Mouse (Mus musculus): Measurements from ENCODE around the gene Elmo3.
"Not testable (repeated sequence)": the region's sequence is repeated elsewhere in the genome, so short reads cannot be mapped to it uniquely, and the experiment has no call there.

Elmo3 gene

DNA sequence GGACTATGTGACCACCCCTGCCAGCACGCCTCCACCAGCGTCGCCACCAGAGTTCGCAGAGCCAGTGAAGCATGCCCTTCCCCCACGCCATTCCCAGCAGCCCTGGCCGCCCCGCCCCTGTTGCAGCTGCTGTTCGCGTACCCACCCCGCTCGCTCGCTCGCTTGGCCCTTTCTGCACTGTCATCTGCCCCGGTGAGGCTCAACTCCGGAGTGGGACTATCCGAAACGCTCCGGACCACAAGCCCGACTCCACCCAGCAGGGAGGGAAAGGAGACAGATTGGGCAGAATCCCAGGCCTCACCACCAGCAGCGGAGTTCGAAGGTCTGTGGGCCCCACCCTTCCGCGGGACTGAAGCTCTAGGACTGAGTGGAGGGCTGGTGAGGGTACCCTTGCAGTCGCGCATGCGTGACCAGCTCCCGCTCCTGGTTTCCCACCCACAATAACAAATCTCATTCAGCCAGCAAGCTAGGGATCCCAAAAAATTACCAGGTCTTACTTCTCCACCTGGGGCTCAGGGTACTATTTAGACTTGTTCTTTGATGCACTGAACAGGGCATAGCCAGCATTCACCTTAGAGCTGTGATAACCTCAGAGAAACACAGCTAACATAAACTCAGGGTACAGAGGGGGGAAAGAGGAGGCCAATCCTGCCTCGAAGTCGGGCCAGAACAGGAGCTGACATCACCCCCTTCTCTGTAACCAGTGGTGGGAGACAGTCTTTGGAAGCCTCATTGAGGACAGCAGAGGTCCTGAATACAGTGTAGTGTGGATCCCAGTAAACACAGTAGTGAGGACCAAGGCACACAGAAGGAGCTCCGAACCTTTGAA lies 28.9 kb upstream of the Elmo3 start:
- DNase-seq (ENCODE audit: low spot score in 2 of 2), result peak in 1 of 2 experiments; percentile 62

DNA sequence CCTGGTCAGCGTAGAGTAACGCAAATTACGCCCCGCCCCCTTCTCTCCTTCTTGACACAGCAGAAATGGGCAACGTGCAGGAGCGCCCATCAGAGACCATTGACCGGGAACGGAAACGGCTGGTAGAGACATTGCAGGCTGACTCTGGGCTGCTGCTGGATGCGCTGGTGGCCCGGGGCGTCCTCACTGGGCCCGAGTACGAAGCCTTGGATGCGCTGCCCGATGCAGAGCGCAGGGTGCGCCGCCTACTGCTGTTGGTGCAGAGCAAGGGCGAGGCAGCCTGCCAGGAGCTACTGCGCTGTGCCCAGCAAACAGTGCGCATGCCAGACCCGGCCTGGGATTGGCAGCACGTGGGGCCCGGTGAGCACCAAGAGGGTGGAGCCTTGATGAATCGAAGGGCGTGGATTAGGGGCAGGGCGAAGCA lies 26.5 kb upstream of the Elmo3 start:
- DNase-seq (ENCODE audit: low spot score in 2 of 2), result peak; percentile 51 to 79

DNA sequence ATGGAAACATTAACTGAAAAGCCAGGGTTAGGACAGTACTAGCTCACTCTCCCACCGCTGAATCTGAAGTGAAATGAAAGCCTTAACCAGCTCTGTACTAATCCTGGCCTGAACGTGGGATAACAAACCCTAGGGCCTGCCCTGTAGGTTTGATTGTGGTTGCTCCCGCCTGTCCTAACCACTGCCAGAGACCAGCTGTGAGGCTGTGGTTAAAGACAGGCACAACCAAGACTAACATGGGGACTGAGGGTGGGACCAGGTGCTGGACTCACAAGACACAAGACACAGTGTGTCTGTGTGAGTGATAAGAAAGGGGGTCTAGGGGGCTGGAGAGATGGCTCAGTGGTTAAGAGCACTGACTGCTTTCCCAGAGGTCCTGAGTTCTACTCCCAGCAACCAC lies 24.8 kb upstream of the Elmo3 start:
- no peak for DNase-seq (ENCODE audit: low spot score in 2 of 2)

GRCm38 (mm10) chr8:105281821-105282220 lies 23.6 kb upstream of the Elmo3 start:
- DNase-seq (ENCODE audit: low spot score in 2 of 2), result no peak

DNA sequence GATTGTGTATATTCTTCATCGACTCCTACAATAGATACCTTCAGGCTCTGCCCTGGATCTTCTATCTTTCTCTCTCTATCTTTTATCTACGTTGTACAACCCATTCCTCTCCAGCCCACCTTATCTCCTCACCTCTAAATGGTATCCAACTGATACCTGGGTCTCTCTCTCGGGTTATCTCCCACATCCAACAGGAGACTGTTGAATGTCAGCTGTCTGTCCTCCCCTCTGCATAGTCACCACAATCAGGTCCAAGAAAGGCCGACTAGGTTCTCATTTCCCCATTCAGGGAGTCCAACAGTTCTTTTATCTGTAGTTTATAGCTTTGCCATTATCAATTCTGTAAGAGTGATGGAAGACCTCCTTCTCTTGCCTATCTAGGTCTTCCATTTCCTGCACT lies 23.2 kb upstream of the Elmo3 start:
- no peak for DNase-seq (ENCODE audit: low spot score in 2 of 2)

DNA sequence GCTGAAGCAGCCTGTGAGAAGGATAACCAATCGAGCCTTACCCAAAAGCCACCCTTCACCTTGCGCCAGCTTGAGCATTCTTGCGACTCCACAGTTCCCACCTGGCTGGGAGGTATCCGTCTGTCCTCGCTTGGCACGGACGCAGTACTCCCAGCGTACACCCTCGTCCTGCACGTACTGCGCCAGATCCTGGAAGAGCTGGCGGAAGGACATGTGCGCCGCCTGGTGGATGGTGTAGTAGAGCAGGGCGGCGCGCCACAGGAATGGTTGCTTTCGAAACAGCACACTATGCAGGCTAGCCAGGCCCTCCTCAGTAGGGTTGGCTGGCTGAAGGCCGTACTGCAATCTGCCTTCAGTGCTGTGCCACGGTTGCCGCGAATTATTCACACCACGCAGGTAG lies 22.3 kb upstream of the Elmo3 start:
- peak in 1 of 2 experiments; percentile 35 for DNase-seq (ENCODE audit: low spot score in 2 of 2)

DNA sequence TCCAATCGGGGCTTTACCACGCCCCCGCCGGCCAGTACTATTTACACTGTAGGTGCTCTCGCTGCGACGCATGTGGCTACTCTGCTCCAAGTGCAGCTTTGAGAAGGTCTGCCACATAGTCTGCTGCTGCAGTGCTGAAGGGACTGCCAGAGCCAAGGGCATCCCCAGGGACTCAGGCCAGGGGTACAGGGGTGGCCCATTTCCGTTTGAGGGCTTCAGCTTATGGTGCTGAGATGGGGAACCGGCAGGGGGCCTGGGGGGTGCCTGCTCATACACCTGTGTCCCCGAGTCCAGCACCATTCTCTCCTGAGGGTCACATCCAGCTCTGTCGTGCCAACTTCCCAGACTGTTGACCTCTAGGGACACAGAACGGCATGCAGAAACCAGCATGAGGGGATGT lies 19.9 kb upstream of the Elmo3 start:
- DNase-seq (ENCODE audit: low spot score in 2 of 2), result peak in 1 of 2 experiments; percentile 16

DNA sequence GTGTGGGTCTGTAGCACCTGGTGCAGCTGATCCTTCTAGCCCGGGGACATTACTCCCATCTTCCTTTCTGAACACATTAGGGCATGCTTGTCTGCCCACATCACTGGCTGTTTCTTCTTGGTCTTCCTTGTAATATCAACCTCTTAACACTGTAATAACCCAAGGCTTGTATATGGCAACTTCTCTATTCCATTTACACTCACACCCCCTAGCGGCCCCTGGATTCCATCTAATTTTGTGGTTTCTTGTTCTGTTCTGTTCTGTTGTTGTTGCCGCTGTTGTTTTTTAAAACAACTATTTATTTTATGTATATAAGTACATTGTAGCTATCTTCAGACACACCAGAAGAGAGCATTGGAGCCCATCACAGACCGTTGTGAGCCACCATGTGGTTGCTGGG lies 18.5 kb upstream of the Elmo3 start:
- no peak for DNase-seq (ENCODE audit: low spot score in 2 of 2)

GRCm38 (mm10) chr8:105288231-105288630 lies 17.2 kb upstream of the Elmo3 start:
- no peak for DNase-seq (ENCODE audit: low spot score in 2 of 2)

DNA sequence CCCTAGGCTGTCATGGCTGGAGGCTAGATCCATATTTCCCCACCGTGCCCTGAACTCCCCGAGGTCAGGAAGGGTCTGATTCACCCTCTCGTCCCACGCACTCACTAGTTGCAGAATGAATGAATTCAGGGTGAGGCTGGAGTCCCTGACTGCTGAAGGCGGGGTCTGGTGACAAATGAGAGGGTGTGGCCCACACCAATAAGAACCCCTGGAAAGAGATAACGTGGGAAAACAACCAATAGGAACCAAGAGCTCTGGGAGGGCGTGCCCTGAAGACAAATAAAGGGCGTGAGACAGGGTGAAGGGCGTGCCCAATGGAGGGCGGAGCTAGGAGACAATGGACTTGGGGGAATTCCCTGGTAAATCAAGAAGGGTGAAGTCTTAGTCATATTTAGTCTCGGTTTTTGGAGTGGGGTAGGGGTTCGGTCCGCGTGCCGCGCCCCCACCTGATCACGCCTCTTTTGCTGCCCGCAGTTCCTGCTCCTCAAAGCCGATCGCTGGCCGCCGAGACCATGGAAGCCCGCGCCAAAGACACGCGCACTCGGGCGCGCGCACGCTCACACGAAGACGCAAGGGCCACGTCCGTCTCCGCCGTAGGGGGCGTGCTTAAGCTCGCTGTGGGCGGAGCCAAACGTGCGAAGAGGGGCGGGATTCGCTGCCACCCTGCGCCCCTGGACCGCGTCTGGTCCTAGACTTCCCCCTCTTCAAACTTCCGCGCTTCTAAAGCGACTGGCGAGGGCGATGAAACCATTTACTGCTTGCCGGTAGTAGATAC lies 16.3 kb upstream of the Elmo3 start:
- DNase-seq (ENCODE audit: low spot score in 2 of 2), result peak; percentile 89 to 92

DNA sequence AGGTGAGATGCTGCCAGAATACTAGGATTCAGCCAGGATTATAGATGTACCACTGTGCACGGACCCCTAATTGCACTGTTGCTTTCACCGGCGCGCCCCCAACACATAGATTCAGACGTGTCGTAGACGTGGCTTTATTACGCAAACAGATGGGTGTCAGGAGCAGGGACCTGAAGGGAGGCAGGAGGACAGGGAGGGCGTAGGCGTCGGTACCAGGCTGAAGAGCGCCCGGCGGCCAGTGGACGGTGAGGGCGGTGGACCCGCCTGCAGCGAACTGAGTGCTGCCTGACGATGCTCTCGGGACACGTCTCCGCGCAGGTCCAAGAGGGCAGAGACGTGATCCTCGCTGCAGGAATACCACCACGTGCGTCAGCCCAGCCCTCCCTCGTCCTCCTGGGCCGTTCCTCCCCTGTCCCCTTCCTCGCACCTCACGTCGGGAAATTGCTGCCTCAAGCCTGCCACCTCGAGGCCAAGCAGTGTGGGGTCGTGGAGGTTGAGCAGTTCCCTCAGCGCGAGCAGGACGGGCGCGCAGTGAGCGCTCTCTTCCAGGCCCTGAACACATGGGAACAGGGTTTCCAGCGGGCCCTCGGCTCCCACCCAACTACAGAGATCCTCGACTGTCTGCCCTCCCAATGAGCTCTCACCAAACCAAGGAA lies 15.5 kb upstream of the Elmo3 start, which contains the start of gene 4931428F04Rik:
TSS of gene 4931428F04Rik (minus strand) at position 60 of the 656 bp plus-strand sequence.
- DNase-seq (ENCODE audit: low spot score in 2 of 2), result peak in 1 of 2 experiments; percentile 45

DNA sequence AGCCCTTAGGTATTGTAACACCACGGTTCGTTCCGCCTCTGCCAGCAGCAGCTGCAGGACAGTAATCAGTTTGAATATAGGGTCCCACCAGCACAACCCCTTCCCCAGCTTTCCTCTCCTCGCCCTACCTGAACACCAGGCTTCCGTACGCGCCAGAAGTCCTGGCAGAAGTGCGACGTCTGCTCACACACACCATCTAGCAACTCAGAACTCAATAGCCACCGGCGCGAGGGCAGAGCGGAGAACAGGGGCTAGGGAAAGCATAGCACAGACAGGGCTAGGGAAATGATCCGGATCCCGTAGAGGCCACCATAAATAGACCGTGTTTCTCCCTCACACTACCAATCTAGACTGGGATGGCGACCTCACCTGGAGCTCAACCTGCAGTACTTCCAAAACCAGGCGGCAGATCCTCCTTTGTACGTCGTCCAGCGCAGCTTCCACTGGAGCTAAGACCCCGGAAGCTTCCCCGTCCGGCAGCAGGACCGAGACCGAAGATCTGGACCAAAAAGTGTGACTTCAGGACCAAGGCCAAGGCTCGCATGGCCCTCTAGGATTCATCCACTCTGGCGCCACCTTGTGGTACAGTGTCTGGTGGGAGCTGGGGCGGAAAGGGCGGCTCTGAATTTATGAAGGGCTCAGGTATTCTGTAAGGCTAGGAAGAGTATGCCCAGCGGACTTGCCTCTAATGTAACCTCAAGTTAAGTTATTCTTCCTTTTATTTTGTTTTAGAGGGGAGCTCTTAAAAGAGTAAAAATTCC lies 14.7 kb upstream of the Elmo3 start:
- peak; percentile 81 to 96 for DNase-seq (ENCODE audit: low spot score in 2 of 2)

DNA sequence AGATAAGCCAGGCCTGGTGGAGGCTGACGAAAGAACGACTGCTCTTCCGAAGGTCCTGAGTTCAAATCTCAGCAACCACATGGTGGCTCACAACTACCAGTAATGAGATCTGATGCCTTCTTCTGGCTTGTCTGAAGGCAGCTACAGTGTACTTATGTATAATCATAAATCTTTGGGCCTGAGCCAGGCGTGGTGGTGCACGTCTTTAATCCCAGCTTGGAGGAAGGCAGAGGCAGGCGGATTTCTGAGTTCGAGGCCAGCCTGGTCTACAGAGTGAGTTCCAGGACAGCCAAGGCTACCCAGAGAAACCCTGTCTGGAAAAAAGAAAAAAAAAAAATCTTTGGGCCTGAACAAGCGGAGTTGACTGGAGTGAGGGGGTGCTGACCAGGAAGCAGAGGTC lies 14.0 kb upstream of the Elmo3 start:
- DNase-seq (ENCODE audit: low spot score in 2 of 2), result not testable (repeated sequence)

GRCm38 (mm10) chr8:105291802-105292201 lies 13.6 kb upstream of the Elmo3 start:
- DNase-seq (ENCODE audit: low spot score in 2 of 2), result not testable (repeated sequence)

GRCm38 (mm10) chr8:105292471-105292870 lies 12.9 kb upstream of the Elmo3 start:
- peak in 1 of 2 experiments; percentile 16 for DNase-seq (ENCODE audit: low spot score in 2 of 2)

DNA sequence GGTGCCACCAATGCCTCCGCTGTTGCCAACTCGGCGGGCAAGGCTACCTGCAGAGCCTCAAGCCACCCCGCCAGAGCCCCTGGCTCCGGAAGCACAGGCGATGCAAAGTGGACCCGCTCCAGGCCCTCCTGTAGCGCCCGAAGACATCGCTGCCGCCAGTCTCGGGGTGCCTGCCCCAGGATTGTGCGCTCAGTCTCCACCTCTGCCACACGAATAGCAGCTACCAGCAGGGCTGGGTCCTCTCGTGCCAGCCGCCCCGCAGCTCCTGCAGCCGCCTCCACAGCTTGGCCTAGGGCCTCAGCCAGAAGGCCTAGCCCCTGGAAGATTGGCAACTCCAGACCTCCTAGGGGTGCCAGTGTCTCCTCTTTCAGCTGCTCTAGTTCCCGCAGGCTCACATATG lies 12.0 kb upstream of the Elmo3 start:
- peak in 1 of 2 experiments; percentile 17 for DNase-seq (ENCODE audit: low spot score in 2 of 2)

GRCm38 (mm10) chr8:105294776-105295175 lies 10.6 kb upstream of the Elmo3 start:
- no peak for DNase-seq (ENCODE audit: low spot score in 2 of 2)

GRCm38 (mm10) chr8:105295256-105295655 lies 10.1 kb upstream of the Elmo3 start:
- DNase-seq (ENCODE audit: low spot score in 2 of 2), result no peak

- DNase-seq (ENCODE audit: low spot score in 2 of 2), result peak in 1 of 2 experiments; percentile 40
Observed at GRCm38 (mm10) chr8:105295895-105296573, 9.4 kb upstream of the Elmo3 start, which contains the start of gene Exoc3l. TSS of gene Exoc3l (minus strand) at chr8:105296101.

- DNase-seq (ENCODE audit: low spot score in 2 of 2), result peak; percentile 86 to 91
Observed at GRCm38 (mm10) chr8:105297511-105298192, 7.7 kb upstream of the Elmo3 start, which contains the start of gene E2f4. TSS of gene E2f4 (plus strand) at chr8:105297663.

All from urinary bladder, postnatal 4 days (tissue).